Mouse (Mus musculus) liver, embryonic 14.5 days (tissue): Measurements from ENCODE around the gene Dot1l. TPM values are rescaled to one million over a fixed set of nuclear protein-coding genes. Genes with fewer than 3 reads are reported as not detected.

ENCODE experiments used
- ATAC-seq: fragments of 200-750 bp; cut with Nextera tagmentation; 2 replicates; pipeline ENCODE4 v1.8.0; 2017; ENCODE audit warnings: moderate number of reproducible peaks, mild to moderate bottlenecking, moderate library complexity; ENCODE audit not compliant: insufficient read depth
- DNase-seq, 3 experiments: peaks; one replicate each; pipeline ENCODE4 v3.0.0-alpha.2; 2012 to 2013; ENCODE audit warnings: low read depth in 3 of 3, low spot score in 3 of 3
- H3K27ac ChIP-seq: fragments of 300-500 bp; sonication (generic); 2 replicates; pipeline ENCODE4 v1.5.1; 2014; ENCODE audit warnings: moderate library complexity, mild to moderate bottlenecking, control low read depth, inconsistent platforms
- H3K27me3 ChIP-seq: fragments of 300-500 bp; sonication (generic); 2 replicates; pipeline ENCODE4 v1.6.1; 2014; ENCODE audit warnings: mild to moderate bottlenecking, low read length, moderate library complexity; ENCODE audit not compliant: control insufficient read depth, insufficient read depth
- H3K36me3 ChIP-seq: fragments of 300-500 bp; sonication (generic); replicated peaks from 2 replicates; pipeline ENCODE4 v1.6.1; 2014; ENCODE audit warnings: low read depth; ENCODE audit not compliant: control insufficient read depth, insufficient read depth
- H3K4me1 ChIP-seq, 2 experiments: fragments of 200-500 bp in 1 of 2; fragments of 300-500 bp in 1 of 2; sonication (generic) in 1 of 2; replicated peaks; 2 replicates each; pipeline ENCODE4 v1.6.1; 2012 to 2014; ENCODE audit warnings: antibody characterized with exemption in 1 of 2, inconsistent platforms in 1 of 2, low read length in 1 of 2; ENCODE audit not compliant: control insufficient read depth in 2 of 2, insufficient read depth in 2 of 2
- H3K4me2 ChIP-seq: fragments of 300-500 bp; sonication (generic); 2 replicates; pipeline ENCODE4 v1.6.1; 2014; ENCODE audit warnings: low read depth, mild to moderate bottlenecking, control low read depth, moderate library complexity
- H3K4me3 ChIP-seq, 2 experiments: fragments of 200-500 bp in 1 of 2; fragments of 300-500 bp in 1 of 2; sonication (generic) in 1 of 2; 2 replicates each; pipeline ENCODE4 v1.5.1; 2012 to 2014; ENCODE audit warnings: low read depth in 2 of 2, low read length in 2 of 2, mild to moderate bottlenecking in 2 of 2, control low read depth in 1 of 2, inconsistent platforms in 1 of 2, moderate library complexity in 1 of 2; ENCODE audit not compliant: insufficient read depth in 1 of 2
- H3K9ac ChIP-seq: fragments of 300-500 bp; sonication (generic); replicated peaks from 2 replicates; pipeline ENCODE4 v1.6.1; 2014; ENCODE audit warnings: mild to moderate bottlenecking, control low read depth, moderate library complexity
- H3K9me3 ChIP-seq: fragments of 300-500 bp; sonication (generic); 2 replicates; pipeline ENCODE4 v1.6.1; 2016; ENCODE audit warnings: low read length, mixed read lengths; ENCODE audit not compliant: control insufficient read depth
- CTCF ChIP-seq: IDR thresholded peaks from 2 replicates; pipeline ENCODE4 v1.5.1; 2016; ENCODE audit warnings: antibody characterized with exemption, low read depth, control low read depth
- EP300 ChIP-seq: IDR thresholded peaks from 2 replicates; pipeline ENCODE4 v1.6.1; 2016; ENCODE audit warnings: antibody characterized with exemption, low read depth
- WGBS: fragments of 180-500 bp; shearing (Covaris S2); extraction: QIAGEN DNeasy Blood & Tissue Kit; methylation state at CpG from one replicate; pipeline ENCODE4 v1.1.7; 2014; ENCODE audit not compliant: insufficient replicate concordance; 5-methylcytosine and 5-hydroxymethylcytosine counted together
- polyA plus RNA-seq, 2 experiments: library from polyadenylated mRNA; depleted of rRNA in 1 of 2; stranded (reverse) in 1 of 2; unstranded in 1 of 2; fragments of >200 nt; fragmentation: Nextera tagmentation in 1 of 2; extraction: Ambion mirVana in 1 of 2; gene quantifications; 2 replicates each; pipeline versions ENCODE4 v1.2.1 to v1.2.3; 2012 to 2014

Gene Dot1l
- polyA plus RNA-seq, 2 experiments, result 7.1 to 11.6 TPM

DNA sequence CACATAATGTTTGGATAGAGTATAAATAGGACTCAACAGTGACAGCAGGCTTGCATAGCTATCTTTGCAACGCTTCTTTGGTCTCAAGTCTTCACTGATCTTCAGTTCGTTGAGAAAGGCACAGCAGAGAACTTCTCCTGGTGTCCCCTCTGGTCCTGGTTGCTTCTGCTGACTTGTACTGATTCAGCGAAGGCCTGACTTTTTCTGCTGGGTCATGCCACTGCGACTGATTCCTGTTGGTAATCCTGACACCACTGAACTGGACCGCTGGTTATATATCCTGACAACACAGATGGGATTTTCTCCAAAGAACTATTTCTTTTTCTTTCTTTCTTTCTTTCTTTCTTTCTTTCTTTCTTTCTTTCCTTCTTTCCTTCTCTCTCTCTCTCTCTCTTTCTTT is 67.5 kb downstream of the Dot1l start:
- H3K4me2 ChIP-seq, result peak overlapping the region; percentile 5; the same call in 1 of the 2 replicates
- ATAC-seq (no peak), DNase-seq (no peak)
- H3K4me1 ChIP-seq, result peaks cover 46 to 48% of the 10 kb centered on the region in 2 experiments
- no peak overlapping the region for H3K4me3 ChIP-seq
- peaks cover 1% of the 10 kb centered on the region; the same call in 1 of the 2 replicates for H3K36me3 ChIP-seq
- peak overlapping the region; percentile 52 for H3K27ac ChIP-seq
- WGBS, result 70% methylated on average over 5 of the region's 5 CpGs
- no peaks in the 10 kb centered on the region; the same call in 1 of the 2 replicates for H3K27me3 ChIP-seq
- H3K9me3 ChIP-seq, result no peaks in the 10 kb centered on the region
- no peak for TF ChIP-seq CTCF
- no peak for TF ChIP-seq EP300
- H3K9ac ChIP-seq, result no peak overlapping the region

- Histone ChIP-seq H3K27me3 (no peaks in the 10 kb centered on the region; the same call in 1 of the 2 replicates), H3K9me3 (no peaks in the 10 kb centered on the region), H3K27ac (peak overlapping the region; percentile 67), H3K4me3 (no peak overlapping the region), H3K4me2 (no peak overlapping the region; the same call in 1 of the 2 replicates), H3K9ac (no peak overlapping the region), H3K36me3 (peaks cover 9% of the 10 kb centered on the region), H3K4me1 (peaks cover 48 to 51% of the 10 kb centered on the region in 2 experiments)
- ATAC-seq, result no peak
- TF ChIP-seq EP300 (no peak), CTCF (no peak)
- WGBS, result 57% methylated on average over 1 of the region's 1 CpGs
- no peak for DNase-seq
These were observed 68.3 kb downstream of the Dot1l start for GRCm38 (mm10) chr10:80823316-80823715.

DNA sequence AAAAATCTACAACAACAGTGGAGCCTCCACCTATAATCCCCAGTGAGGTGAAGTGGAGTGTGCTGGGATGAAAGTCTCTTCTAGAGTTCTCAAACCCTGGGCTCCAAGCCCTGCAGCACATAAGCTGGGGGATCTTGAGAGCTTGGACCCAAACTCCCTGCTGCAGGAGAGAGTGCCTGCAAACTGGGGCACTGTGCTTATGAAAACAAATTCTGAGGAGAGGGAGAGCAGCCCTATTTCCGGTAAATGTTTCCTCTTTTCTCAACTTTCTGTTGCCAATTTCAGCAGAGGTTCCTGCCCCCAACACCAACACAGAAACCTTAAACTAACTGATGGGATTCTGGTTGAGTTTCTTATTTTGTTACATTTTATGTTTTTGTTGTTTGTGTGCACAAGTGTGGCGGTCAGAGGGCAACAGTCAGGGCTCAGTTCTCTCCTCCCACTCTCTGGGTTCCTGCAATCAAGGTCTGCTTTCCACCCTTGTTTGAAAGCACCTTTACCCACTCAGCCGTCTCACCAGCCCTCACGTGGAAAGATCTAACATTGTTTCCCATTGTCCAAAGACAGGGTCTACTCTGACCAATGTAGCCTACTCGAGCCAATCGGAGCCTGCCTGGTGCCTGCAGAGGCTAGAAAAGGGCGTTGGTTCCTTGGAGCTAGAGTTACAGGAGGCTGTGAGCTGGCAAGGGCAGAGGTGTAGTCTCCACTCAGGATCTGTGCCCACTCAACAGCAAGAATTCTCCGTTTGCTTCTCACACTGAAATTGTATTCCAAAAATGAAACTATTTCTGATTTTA is 69.0 kb downstream of the Dot1l start:
- Histone ChIP-seq H3K4me3 (no peak overlapping the region; a peak in 1 of 4 replicates), H3K4me1 (peaks cover 42 to 46% of the 10 kb centered on the region in 2 experiments), H3K4me2 (peak overlapping the region; percentile 37), H3K27ac (peak overlapping the region; percentile 41), H3K9me3 (no peaks in the 10 kb centered on the region), H3K27me3 (no peaks in the 10 kb centered on the region; the same call in 1 of the 2 replicates), H3K36me3 (peaks cover 14% of the 10 kb centered on the region), H3K9ac (peak overlapping the region; percentile 38)
- DNase-seq (no peak), ATAC-seq (no peak)
- 35% methylated on average over 8 of the region's 8 CpGs for WGBS
- TF ChIP-seq CTCF (no peak), EP300 (no peak)

DNA sequence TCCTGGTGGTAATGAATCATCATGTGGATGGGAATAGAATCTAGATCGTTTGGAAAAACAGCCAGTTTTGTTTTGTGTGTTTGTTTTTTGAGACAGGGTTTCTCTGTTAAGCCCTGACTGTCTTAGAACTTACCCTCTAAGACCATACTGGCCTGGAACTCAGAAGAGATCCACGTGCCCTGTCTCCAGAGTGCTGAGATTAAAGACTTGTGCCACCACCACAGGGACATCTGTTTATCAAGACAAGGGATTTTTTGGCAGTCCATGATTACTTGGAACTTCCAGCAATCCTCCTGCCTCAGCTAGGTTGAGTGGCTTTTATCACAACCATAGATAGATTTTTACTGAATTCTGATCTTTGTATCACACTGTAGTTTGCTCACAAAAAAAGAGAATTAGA is 69.8 kb downstream of the Dot1l start:
- no peak overlapping the region for H3K9ac ChIP-seq
- ATAC-seq (no peak), DNase-seq (no peak)
- peaks cover 22% of the 10 kb centered on the region for H3K36me3 ChIP-seq
- H3K27ac ChIP-seq, result peak overlapping the region; percentile 41
- H3K27me3 ChIP-seq, result no peaks in the 10 kb centered on the region; the same call in 1 of the 2 replicates
- TF ChIP-seq EP300 (no peak), CTCF (no peak)
- no peak overlapping the region for H3K4me3 ChIP-seq
- H3K9me3 ChIP-seq, result no peaks in the 10 kb centered on the region
- H3K4me1 ChIP-seq, result peaks cover 41 to 43% of the 10 kb centered on the region in 2 experiments
- peak overlapping the region; percentile 65 for H3K4me2 ChIP-seq
- WGBS, result 30% methylated on average over 2 of the region's 2 CpGs
